Mouse (Mus musculus): ENCODE measurements at regions not wholly inside any gene's neighbourhood (a gene's known extent, or its start where the extent isn't known, plus 50 kb on each side); places are given as distances from the start of the nearest gene placed in this dataset.

GRCm38 (mm10) chr15:61189481-61189880 is 266.7 kb upstream of the A1bg start:
- TF ChIP-seq GATA1 (IDR thresholded peaks at IDR 0.05; ENCODE audit: borderline replicate concordance, low read length) (no peak), FLI1 (IDR thresholded peaks at IDR 0.05; ENCODE audit: low read length) (no peak)

All from megakaryocyte, embryonic 14.5 days (primary cell).